Mouse (Mus musculus): ENCODE measurements around the gene Prkacb. TPM values are rescaled to one million over a fixed set of nuclear protein-coding genes. Genes with fewer than 3 reads are reported as not detected.

The Prkacb gene
- polyA plus RNA-seq (2015; fragmentation: Nextera tagmentation; extraction: Ambion mirVana) = 18.2 and 24.3 TPM in 2 replicates

DNA sequence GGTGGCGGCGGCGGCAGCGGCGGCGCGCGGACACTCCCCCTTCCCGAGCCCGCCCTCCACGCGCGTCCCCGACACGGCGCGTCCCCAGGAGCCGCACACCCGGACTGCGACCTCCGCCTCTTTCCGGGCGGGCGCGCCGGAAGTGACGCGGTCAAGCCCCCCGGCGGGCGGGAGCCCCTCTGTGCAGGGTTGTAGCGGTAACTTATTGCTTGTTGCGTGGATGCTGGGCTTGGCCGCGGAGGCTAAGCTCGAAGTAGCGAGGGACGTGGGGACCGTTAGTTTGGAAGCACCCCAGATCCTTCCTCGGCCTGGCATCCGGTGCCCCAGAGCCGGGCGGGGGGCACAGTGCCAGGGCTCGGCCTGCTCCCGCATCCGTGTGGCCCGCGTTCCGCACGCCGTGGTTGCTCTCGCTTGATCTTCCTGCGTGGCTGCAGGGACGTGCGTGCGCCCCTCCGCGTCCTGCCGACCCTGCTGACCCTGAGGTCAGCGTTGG, at the start of gene Prkacb:
Gene Prkacb (minus strand): TSS at position 90 of the 493 bp plus-strand sequence.

DNA sequence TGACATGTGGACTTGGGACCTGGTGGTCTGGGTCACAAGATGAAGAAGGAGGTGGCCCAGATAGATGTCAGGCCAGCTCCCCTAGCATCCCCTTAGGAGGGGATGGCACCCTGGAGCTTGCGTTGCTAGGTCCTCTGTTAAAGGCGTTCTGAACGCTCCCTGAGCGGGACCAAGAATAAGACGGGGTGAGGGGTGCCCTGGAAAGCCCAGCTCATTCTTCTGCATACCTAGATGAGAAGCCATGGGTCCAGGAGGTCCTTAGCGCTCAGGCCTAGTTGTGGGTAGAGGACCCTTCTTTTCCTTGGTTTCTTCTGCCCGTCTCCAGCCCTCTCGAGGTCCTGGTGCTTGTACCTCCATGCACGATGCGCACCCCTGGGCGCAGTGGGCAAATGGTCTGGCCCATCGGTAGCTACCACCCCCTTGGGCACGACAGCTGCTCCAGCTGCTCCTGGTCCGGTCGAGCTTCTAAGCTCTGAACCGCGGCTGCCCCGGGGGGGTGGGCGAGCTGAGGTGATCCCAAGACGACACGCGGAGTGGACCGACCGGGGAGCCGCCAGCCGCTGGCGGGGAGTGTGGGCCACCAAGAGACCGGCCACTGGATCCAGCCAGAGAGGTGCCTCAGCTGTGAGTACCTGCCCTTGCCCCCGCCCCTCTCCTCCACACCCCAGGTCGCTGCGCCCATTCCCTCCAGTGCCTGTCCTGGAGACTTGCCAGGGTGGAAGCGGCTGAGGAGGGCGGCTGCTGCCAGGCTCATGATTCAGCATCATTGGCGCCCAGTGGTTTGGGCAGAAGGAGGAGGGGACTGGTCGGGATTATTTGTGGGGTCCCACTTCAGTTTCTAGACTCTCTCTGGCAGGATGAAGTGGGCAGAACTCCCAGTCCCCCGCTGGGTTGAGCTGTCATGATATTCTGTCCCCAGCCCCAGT, 39.4 kb upstream of the Prkacb start, which contains the start of gene Ttll7:
Gene Ttll7 (plus strand): TSS at position 402 of the 926 bp plus-strand sequence.

DNA sequence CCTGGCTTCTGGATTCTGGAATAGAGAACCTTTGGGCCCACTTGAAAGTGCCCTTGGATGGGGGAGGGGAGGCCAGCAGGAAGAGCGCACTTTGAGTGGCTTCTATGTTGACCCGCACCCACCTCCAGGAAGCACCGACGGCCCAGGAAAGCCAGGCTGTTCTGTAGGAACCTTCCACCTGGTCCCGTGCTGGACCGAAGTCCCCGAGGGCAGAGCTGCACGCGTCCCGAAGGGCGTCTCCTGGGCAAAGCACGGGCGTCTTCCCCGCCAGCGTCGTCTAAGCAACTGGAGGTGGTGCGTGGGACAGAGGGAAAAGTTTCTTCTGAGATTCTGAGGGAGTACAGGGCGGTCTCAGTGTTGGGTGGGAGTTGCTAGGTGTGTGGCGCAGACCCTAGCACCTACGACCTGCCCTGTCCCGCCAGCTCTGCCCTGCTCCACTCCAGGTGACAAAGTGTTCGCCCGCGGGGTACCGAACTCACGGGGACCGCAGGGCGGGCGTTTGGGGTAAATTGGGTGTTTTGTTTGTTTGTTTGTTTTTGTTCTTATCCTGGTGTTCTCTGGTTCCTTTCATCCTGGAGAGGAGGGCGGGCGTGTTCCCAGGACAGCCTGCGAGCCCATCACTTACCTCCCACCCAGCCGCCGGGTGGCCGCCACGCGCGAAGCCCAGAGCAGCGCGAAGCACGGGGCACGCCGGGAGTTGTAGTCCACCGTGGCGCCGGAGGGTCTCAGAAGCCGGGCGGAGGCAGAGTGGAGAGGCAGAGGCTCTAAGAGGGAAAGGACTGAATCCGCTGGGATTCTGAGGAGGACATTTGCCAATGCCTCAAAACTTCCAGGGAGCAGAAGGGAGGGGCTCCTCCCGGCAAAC, 127.7 kb downstream of the Prkacb start, which contains the start of gene Samd13:
Gene Samd13 (minus strand): TSS at position 782 of the 865 bp plus-strand sequence.

Other genes starting within 250 kb of the Prkacb start
- gene Uox, start 242.6 kb downstream of the Prkacb start, polyA plus RNA-seq (2015; fragmentation: Nextera tagmentation; extraction: Ambion mirVana) = 0.07 and 0.11 TPM in 2 replicates
- 0.18 and 0.36 TPM in 2 replicates for gene Dnase2b, start 197.4 kb downstream of the Prkacb start, polyA plus RNA-seq (2015; fragmentation: Nextera tagmentation; extraction: Ambion mirVana)
- 0.11 TPM in 1 of 2 replicates, not detected in the other for gene 4930503B20Rik, start 161.7 kb downstream of the Prkacb start, polyA plus RNA-seq (2015; fragmentation: Nextera tagmentation; extraction: Ambion mirVana)
- gene Samd13, start 127.4 kb downstream of the Prkacb start, polyA plus RNA-seq (2015; fragmentation: Nextera tagmentation; extraction: Ambion mirVana) = 0.76 and 0.77 TPM in 2 replicates
- 1.2 and 1.4 TPM in 2 replicates for gene Ttll7, start 39.4 kb upstream of the Prkacb start, polyA plus RNA-seq (2015; fragmentation: Nextera tagmentation; extraction: Ambion mirVana)

Data from spleen, postnatal 0 days (tissue).